In genomic region chr13:44733036-44733372, GRCm38 (mm10) we compare ENCODE assay signal across 8 mouse cellular contexts. TPM values are rescaled to one million over a fixed set of nuclear protein-coding genes. Genes with fewer than 3 reads are reported as not detected.
A peak's percentile ranks its signal among the peaks of the same experiment; 100 is the strongest.
DNase-seq lines count a peak whose midpoint lies in the region; ATAC-seq and TF ChIP-seq lines count a peak whose summit lies in the region.

No protein-coding gene starts in this region.

- TF ChIP-seq POLR2A in bone marrow, adult 2 months (IDR thresholded peaks at IDR 0.05; ENCODE audit: borderline replicate concordance, control insufficient read depth, low read depth, low read length) = no peak

- peak overlapping the region; percentile 60 for H3K4me3 ChIP-seq in kidney, embryonic 14.5 days (ENCODE audit: low read length)
- peak overlapping the region; percentile 98 for H3K4me3 ChIP-seq in bone marrow, adult 2 months (replicated peaks; ENCODE audit: control insufficient read depth, low read depth, low read length)
- peak overlapping the region; percentile 71 for H3K4me3 ChIP-seq in hindbrain, embryonic 10.5 days
- H3K4me3 ChIP-seq in midbrain, embryonic 12.5 days = peak overlapping the region; percentile 73

- TF ChIP-seq CTCF in bone marrow, adult 2 months (IDR thresholded peaks at IDR 0.05; ENCODE audit: control insufficient read depth, insufficient read depth, low read length) = no peak

- no peaks in the 10 kb centered on the region for H3K36me3 ChIP-seq in kidney, embryonic 14.5 days (ENCODE audit: control insufficient read depth, insufficient read depth, low read length)
- H3K36me3 ChIP-seq in hindbrain, embryonic 10.5 days = no peaks in the 10 kb centered on the region
- H3K36me3 ChIP-seq in midbrain, embryonic 12.5 days = no peaks in the 10 kb centered on the region

- H3K9me3 ChIP-seq in kidney, embryonic 14.5 days (ENCODE audit: control insufficient read depth, low read length) = no peaks in the 10 kb centered on the region
- no peaks in the 10 kb centered on the region for H3K9me3 ChIP-seq in hindbrain, embryonic 10.5 days
- no peaks in the 10 kb centered on the region for H3K9me3 ChIP-seq in midbrain, embryonic 12.5 days

- peak overlapping the region; percentile 85 for H3K4me2 ChIP-seq in kidney, embryonic 14.5 days (replicated peaks; ENCODE audit: low read depth, low read length)
- peak overlapping the region; percentile 97 for H3K4me2 ChIP-seq in midbrain, embryonic 12.5 days (replicated peaks)

- H3K27ac ChIP-seq in kidney, embryonic 14.5 days (ENCODE audit: low read depth, low read length) = peak overlapping the region; percentile 64
- peak overlapping the region; percentile 81 for H3K27ac ChIP-seq in bone marrow, adult 2 months (ENCODE audit: control insufficient read depth, insufficient read depth, low read depth, low read length, poor library complexity)
- H3K27ac ChIP-seq in hindbrain, embryonic 10.5 days = peak overlapping the region; percentile 100
- peak overlapping the region; percentile 60 for H3K27ac ChIP-seq in midbrain, embryonic 12.5 days (replicated peaks)

- no peak for ATAC-seq in kidney, embryonic 14.5 days (ENCODE audit: low FRiP score, low TSS enrichment)
- no peak for ATAC-seq in midbrain, embryonic 12.5 days (ENCODE audit: low FRiP score, low read depth)

- peak overlapping the region; percentile 94 for H3K9ac ChIP-seq in kidney, embryonic 14.5 days (ENCODE audit: low read depth, low read length)
- peak overlapping the region; percentile 75 for H3K9ac ChIP-seq in midbrain, embryonic 12.5 days (replicated peaks)

- 0% methylated on average over 13 of the region's 13 CpGs for WGBS in kidney, embryonic 14.5 days
- under 1% methylated on average over 13 of the region's 13 CpGs for WGBS in bone marrow, adult 2 months
- under 1% methylated on average over 13 of the region's 13 CpGs for WGBS in hindbrain, embryonic 10.5 days
- under 1% methylated on average over 13 of the region's 13 CpGs for WGBS in midbrain, embryonic 12.5 days

- intact Hi-C loops in left cerebral cortex, postnatal 10 days (cut with DNase I) = loop anchor here (5.0 to 10.0 kb wide), 2 partner anchors 242 to 866 kb away; no protein-coding TSS in a partner anchor

- H3K4me1 ChIP-seq in kidney, embryonic 14.5 days (ENCODE audit: control insufficient read depth, insufficient read depth, low read length) = peaks cover 27% of the 10 kb centered on the region; the same call in 1 of the 2 replicates
- H3K4me1 ChIP-seq in bone marrow, adult 2 months (ENCODE audit: control insufficient read depth, insufficient read depth, low read length) = no peaks in the 10 kb centered on the region; the same call in 1 of the 2 replicates
- H3K4me1 ChIP-seq in hindbrain, embryonic 10.5 days (replicated peaks) = peaks cover 53% of the 10 kb centered on the region
- H3K4me1 ChIP-seq in midbrain, embryonic 12.5 days = peaks cover 31% of the 10 kb centered on the region

- DNase-seq in kidney, adult 9 months = no peak
- DNase-seq in hindbrain, embryonic 10.5 days (ENCODE audit: low spot score) = no peak
- DNase-seq in thymus, postnatal 25 days = no peak
- no peak for DNase-seq in embryo, embryonic 10.5 days (ENCODE audit: low spot score)
- DNase-seq in left cerebral cortex, postnatal 10 days (ENCODE audit: extremely low spot score in 1 of 2, low spot score in 2 of 2) = no peak

- H3K27me3 ChIP-seq in kidney, embryonic 14.5 days (ENCODE audit: control insufficient read depth, insufficient read depth, low read length) = no peaks in the 10 kb centered on the region
- H3K27me3 ChIP-seq in hindbrain, embryonic 10.5 days (ENCODE audit: insufficient read depth, poor library complexity, severe bottlenecking) = peaks cover 5% of the 10 kb centered on the region; the same call in 1 of the 2 replicates
- H3K27me3 ChIP-seq in midbrain, embryonic 12.5 days = no peaks in the 10 kb centered on the region

RNA-seq across cellular contexts. Expression of gene Jarid2, which starts 3.7 kb away (rescaled TPM):
- polyA plus RNA-seq in kidney, embryonic 14.5 days (2014; fragmentation: Nextera tagmentation; extraction: Ambion mirVana) = 27.4 and 28.1 TPM in 2 replicates
- 30.0 and 36.0 TPM in 2 replicates for polyA plus RNA-seq in bone marrow, adult 2 months (2011; ENCODE audit: insufficient read depth, insufficient read length, low replicate concordance, missing spikeins)
- polyA plus RNA-seq in hindbrain, embryonic 10.5 days (2016; fragmentation: Nextera tagmentation; extraction: Ambion mirVana) = 54.9 and 64.4 TPM in 2 replicates
- 73.7 and 75.5 TPM in 2 replicates for polyA plus RNA-seq in midbrain, embryonic 12.5 days (2016; fragmentation: Nextera tagmentation; extraction: Ambion mirVana)
- total RNA-seq in left cerebral cortex, postnatal 10 days (2021) = 10 to 100 TPM; 43.3 to 45.8 TPM
